Mouse (Mus musculus): ENCODE results near the gene Sat2. TPM values are rescaled to one million over a fixed set of nuclear protein-coding genes. Genes with fewer than 3 reads are reported as not detected.

The Sat2 gene
- polyA plus RNA-seq, 1 experiment from 2014 or later: 16.2 TPM

DNA sequence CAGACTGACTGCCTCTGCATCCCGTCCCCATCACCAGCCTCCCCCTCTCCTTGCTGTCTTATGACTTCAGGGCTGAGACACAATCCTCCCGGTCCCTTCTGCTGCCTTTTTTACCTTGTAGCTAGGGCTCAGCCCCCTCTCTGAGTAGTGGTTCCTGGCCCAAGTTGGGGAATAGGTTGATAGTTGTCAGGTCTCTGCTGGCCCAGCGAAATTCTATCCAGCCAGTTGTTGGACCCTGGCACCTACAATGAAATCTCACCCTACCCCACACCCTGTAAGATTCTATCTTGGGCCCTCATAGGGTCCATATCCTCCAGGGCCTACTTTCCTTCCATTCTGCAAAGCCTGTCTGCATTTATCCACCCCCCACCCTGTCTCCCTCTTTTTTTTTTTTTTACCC lies 30.4 kb upstream of the Sat2 start:
- WGBS: 84% methylated on average over 3 of the region's 3 CpGs
- H3K4me2 ChIP-seq (ENCODE audit: low read depth, severe bottlenecking): no peak overlapping the region
- peaks cover 39% of the 10 kb centered on the region for H3K36me3 ChIP-seq (ENCODE audit: control insufficient read depth, insufficient read depth, low read length)
- no peak overlapping the region for H3K9ac ChIP-seq (ENCODE audit: low read length)
- no peaks in the 10 kb centered on the region for H3K4me1 ChIP-seq (ENCODE audit: control insufficient read depth, insufficient read depth, low read length)
- ATAC-seq (ENCODE audit: insufficient number of reproducible peaks, low FRiP score, low TSS enrichment, low read depth): no peak
- H3K4me3 ChIP-seq (ENCODE audit: low read depth, low read length): no peak overlapping the region
- no peaks in the 10 kb centered on the region for H3K9me3 ChIP-seq (ENCODE audit: control insufficient read depth, low read length)
- H3K27ac ChIP-seq (replicated peaks; ENCODE audit: low read depth, low read length): no peak overlapping the region
- no peaks in the 10 kb centered on the region for H3K27me3 ChIP-seq (ENCODE audit: control insufficient read depth, insufficient read depth, low read length)
- no peak for DNase-seq (ENCODE audit: low spot score)

DNA sequence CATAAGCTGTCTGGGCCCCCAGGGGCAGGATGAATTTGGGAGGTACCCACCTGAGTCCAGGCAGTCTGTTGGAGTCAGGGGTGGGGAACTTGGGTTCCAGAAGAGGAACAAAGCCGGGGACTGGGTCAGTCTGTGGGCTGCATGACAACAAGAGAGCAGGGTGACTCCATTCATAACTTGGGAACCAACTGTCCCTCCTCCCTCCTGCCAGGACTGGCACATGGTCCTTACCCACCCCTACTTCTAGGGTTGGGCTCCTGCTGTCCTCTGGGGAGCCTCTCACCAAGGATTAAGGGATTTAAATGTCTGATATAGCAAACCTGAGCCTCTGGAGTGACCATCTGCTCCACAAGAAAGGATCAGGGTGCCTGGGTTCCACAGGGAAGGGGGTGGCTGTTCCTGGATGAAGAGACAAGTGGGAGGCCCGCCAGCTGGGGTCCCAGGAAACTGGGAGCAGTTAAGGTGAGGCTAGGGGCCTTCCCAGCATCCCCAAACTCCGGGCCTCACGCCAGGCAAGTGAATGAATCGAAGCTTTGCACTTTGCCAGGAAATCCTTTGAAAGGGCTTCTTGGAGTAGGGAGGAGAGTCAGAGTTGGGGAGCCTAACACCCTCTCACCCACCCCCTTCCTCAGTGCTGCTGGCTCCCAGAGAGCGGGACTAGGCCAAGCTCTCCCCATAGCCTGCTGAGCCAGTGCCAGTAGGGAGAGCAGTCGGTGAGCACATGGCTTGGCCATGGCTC lies 29.8 kb upstream of the Sat2 start:
- no peak overlapping the region for H3K4me3 ChIP-seq (ENCODE audit: low read depth, low read length)
- H3K27ac ChIP-seq (replicated peaks; ENCODE audit: low read depth, low read length): no peak overlapping the region
- DNase-seq (ENCODE audit: low spot score): no peak
- WGBS: 87% methylated on average over 7 of the region's 7 CpGs
- H3K4me1 ChIP-seq (ENCODE audit: control insufficient read depth, insufficient read depth, low read length): no peaks in the 10 kb centered on the region
- no peak for ATAC-seq (ENCODE audit: insufficient number of reproducible peaks, low FRiP score, low TSS enrichment, low read depth)
- no peaks in the 10 kb centered on the region for H3K27me3 ChIP-seq (ENCODE audit: control insufficient read depth, insufficient read depth, low read length)
- no peak overlapping the region for H3K4me2 ChIP-seq (ENCODE audit: low read depth, severe bottlenecking)
- no peaks in the 10 kb centered on the region for H3K9me3 ChIP-seq (ENCODE audit: control insufficient read depth, low read length)
- peaks cover 39% of the 10 kb centered on the region for H3K36me3 ChIP-seq (ENCODE audit: control insufficient read depth, insufficient read depth, low read length)
- H3K9ac ChIP-seq (ENCODE audit: low read length): no peak overlapping the region

DNA sequence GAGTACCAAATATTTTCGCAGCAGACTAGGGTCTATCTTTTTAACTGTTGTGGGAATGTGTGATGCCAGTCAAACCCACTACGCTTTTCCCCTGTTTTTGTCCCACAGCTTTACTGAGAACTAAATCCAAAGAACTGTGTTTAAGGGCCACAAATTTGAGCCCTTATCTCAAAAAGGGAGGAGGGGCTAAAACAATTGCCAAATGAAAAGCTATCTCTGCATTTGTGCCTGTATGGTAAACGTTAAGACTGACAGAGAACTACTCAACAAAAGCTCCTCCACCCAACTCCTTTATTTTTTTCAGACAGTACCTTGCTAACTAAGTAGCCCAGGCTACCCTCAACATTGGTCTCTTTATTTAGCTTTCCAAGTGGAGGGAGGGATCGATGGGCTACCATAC lies 29.0 kb upstream of the Sat2 start:
- no peak for ATAC-seq (ENCODE audit: insufficient number of reproducible peaks, low FRiP score, low TSS enrichment, low read depth)
- no peaks in the 10 kb centered on the region for H3K4me1 ChIP-seq (ENCODE audit: control insufficient read depth, insufficient read depth, low read length)

DNA sequence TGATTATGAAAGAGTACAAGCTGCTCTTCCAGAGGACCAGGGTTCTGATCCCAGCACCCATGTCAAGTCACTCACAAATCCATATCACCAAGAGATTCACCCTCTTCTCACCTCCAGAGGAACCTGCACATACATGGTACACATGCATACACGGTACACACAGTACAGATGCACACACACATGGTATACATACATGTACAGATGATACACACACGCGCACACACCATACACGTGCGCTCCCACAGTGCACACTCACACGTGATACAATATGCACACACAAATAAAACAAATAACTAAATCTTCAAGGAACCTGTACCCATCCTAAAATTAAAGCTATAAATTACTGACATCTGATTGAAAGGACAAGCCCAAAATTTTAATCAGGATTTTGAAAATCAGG lies 27.0 kb upstream of the Sat2 start:
- Histone ChIP-seq H3K27ac (replicated peaks; ENCODE audit: low read depth, low read length) (no peak overlapping the region), H3K4me2 (ENCODE audit: low read depth, severe bottlenecking) (no peak overlapping the region), H3K9me3 (ENCODE audit: control insufficient read depth, low read length) (no peaks in the 10 kb centered on the region), H3K9ac (ENCODE audit: low read length) (no peak overlapping the region), H3K4me1 (ENCODE audit: control insufficient read depth, insufficient read depth, low read length) (peaks cover 6% of the 10 kb centered on the region), H3K4me3 (ENCODE audit: low read depth, low read length) (no peak overlapping the region), H3K36me3 (ENCODE audit: control insufficient read depth, insufficient read depth, low read length) (peaks cover 22% of the 10 kb centered on the region), H3K27me3 (ENCODE audit: control insufficient read depth, insufficient read depth, low read length) (no peaks in the 10 kb centered on the region)
- 98% methylated on average over 6 of the region's 6 CpGs for WGBS
- no peak for DNase-seq (ENCODE audit: low spot score)
- no peak for ATAC-seq (ENCODE audit: insufficient number of reproducible peaks, low FRiP score, low TSS enrichment, low read depth)

More for the DNA sequence above, 29.0 kb upstream of the Sat2 start:
- Histone ChIP-seq H3K4me2 (ENCODE audit: low read depth, severe bottlenecking) (no peak overlapping the region), H3K36me3 (ENCODE audit: control insufficient read depth, insufficient read depth, low read length) (peaks cover 39% of the 10 kb centered on the region), H3K27me3 (ENCODE audit: control insufficient read depth, insufficient read depth, low read length) (no peaks in the 10 kb centered on the region), H3K4me3 (ENCODE audit: low read depth, low read length) (no peak overlapping the region), H3K27ac (replicated peaks; ENCODE audit: low read depth, low read length) (no peak overlapping the region), H3K9ac (ENCODE audit: low read length) (no peak overlapping the region), H3K9me3 (ENCODE audit: control insufficient read depth, low read length) (no peaks in the 10 kb centered on the region)
- 90% methylated on average over 4 of the region's 4 CpGs for WGBS
- no peak for DNase-seq (ENCODE audit: low spot score)

DNA sequence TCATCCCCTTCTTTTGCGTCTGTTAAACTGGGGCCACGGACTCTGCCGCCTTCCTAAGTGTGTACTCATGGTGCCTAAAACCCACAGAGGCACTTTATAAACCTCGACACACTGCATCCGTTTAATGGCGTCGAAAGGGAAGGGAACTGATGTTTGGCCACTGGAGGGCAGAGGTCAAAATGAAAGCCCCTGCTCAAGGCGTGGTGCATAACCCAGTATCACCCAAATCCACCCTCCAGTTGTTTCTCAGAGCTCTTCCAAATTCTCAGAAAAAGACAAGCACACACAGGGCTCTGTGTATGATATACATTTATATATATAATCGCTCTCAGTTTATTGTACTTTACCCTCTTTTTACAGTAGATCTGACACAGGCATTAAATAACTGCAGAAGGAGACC lies 22.4 kb upstream of the Sat2 start:
- Histone ChIP-seq H3K27ac (replicated peaks; ENCODE audit: low read depth, low read length) (no peak overlapping the region), H3K4me3 (ENCODE audit: low read depth, low read length) (no peak overlapping the region), H3K9ac (ENCODE audit: low read length) (no peak overlapping the region), H3K4me2 (ENCODE audit: low read depth, severe bottlenecking) (peak overlapping the region; percentile 31; the same call in 1 of the 2 replicates), H3K36me3 (ENCODE audit: control insufficient read depth, insufficient read depth, low read length) (no peaks in the 10 kb centered on the region), H3K9me3 (ENCODE audit: control insufficient read depth, low read length) (no peaks in the 10 kb centered on the region), H3K4me1 (ENCODE audit: control insufficient read depth, insufficient read depth, low read length) (peaks cover 17% of the 10 kb centered on the region), H3K27me3 (ENCODE audit: control insufficient read depth, insufficient read depth, low read length) (peaks cover 3% of the 10 kb centered on the region; the same call in 1 of the 2 replicates)
- no peak for ATAC-seq (ENCODE audit: insufficient number of reproducible peaks, low FRiP score, low TSS enrichment, low read depth)
- DNase-seq (ENCODE audit: low spot score): no peak
- WGBS: 9% methylated on average over 9 of the region's 9 CpGs

DNA sequence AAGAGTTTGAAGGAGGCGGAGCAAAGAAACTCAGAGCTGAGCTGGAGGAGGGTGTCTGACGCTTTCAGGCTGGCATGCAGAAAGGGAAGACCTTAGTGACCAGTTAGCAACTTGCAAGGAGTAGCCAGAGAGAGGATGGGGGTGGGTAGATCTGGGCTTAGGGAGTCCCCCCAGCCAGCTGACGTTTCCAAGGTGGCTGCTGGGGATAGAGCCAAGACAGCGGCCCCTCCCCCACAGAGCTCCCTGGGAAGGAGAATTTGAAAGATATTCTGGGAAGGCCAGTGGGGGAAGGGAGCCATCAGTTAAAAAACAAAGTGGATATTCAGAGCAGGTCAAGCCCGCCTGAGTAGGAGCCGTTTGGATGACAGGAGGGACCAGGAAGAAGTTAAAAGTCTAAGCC lies 21.7 kb upstream of the Sat2 start:
- H3K9me3 ChIP-seq (ENCODE audit: control insufficient read depth, low read length): no peaks in the 10 kb centered on the region
- H3K27me3 ChIP-seq (ENCODE audit: control insufficient read depth, insufficient read depth, low read length): peaks cover 7% of the 10 kb centered on the region; the same call in 1 of the 2 replicates
- DNase-seq (ENCODE audit: low spot score): peak; percentile 63
- no peak overlapping the region for H3K27ac ChIP-seq (replicated peaks; ENCODE audit: low read depth, low read length)
- no peak for ATAC-seq (ENCODE audit: insufficient number of reproducible peaks, low FRiP score, low TSS enrichment, low read depth)
- WGBS: 16% methylated on average over 6 of the region's 6 CpGs
- no peaks in the 10 kb centered on the region for H3K36me3 ChIP-seq (ENCODE audit: control insufficient read depth, insufficient read depth, low read length)
- H3K4me1 ChIP-seq (ENCODE audit: control insufficient read depth, insufficient read depth, low read length): peaks cover 23% of the 10 kb centered on the region
- H3K9ac ChIP-seq (ENCODE audit: low read length): peak overlapping the region; percentile 30; the same call in 1 of the 2 replicates
- H3K4me3 ChIP-seq (ENCODE audit: low read depth, low read length): no peak overlapping the region
- peak overlapping the region; percentile 31; the same call in 1 of the 2 replicates for H3K4me2 ChIP-seq (ENCODE audit: low read depth, severe bottlenecking)

DNA sequence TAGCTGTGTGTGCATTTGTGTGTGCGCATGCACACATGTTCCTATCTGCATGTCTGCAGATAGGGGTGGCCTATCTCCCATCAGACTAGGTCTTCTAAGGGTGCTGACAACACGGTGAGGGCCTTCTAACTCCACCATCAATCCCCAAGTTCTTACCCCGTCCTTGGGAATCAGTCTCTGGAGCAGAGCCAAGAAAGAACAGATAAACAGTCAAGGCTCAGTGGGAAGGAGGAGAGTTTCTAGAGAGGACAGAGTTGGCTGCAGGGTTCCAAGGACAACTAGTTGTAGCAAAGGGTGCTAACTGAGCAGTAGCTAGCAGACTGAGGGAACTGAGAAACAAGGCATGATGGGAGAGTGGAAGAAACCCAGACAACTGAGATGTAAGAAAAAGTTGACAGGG lies 20.1 kb upstream of the Sat2 start:
- no peak overlapping the region for H3K9ac ChIP-seq (ENCODE audit: low read length)
- peaks cover 11% of the 10 kb centered on the region; the same call in 1 of the 2 replicates for H3K27me3 ChIP-seq (ENCODE audit: control insufficient read depth, insufficient read depth, low read length)
- no peak overlapping the region for H3K4me3 ChIP-seq (ENCODE audit: low read depth, low read length)
- no peaks in the 10 kb centered on the region for H3K36me3 ChIP-seq (ENCODE audit: control insufficient read depth, insufficient read depth, low read length)
- 91% methylated on average over 3 of the region's 3 CpGs for WGBS
- peaks cover 23% of the 10 kb centered on the region for H3K4me1 ChIP-seq (ENCODE audit: control insufficient read depth, insufficient read depth, low read length)
- no peaks in the 10 kb centered on the region for H3K9me3 ChIP-seq (ENCODE audit: control insufficient read depth, low read length)
- ATAC-seq (ENCODE audit: insufficient number of reproducible peaks, low FRiP score, low TSS enrichment, low read depth) (no peak), DNase-seq (ENCODE audit: low spot score) (no peak)
- no peak overlapping the region for H3K27ac ChIP-seq (replicated peaks; ENCODE audit: low read depth, low read length)
- H3K4me2 ChIP-seq (ENCODE audit: low read depth, severe bottlenecking): no peak overlapping the region

DNA sequence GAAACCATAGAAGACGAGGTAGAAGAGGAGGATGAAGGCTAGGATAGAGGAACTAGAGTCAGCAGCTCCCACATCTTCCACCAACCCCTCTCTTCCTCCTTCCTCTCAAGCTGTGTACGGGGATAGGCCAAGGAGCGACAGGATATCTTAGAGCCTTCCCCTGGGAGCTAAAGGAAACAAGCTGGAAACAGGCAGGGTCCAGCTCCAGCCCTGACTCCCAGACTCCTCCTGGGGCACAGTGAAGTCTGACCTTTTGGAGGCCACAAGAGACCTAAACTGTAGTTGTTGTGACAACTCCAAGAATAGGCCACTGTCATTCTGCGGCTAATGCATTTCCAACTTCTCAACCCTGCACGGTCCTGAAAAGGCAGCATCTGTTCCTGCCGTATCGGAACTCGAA lies 18.3 kb upstream of the Sat2 start:
- Histone ChIP-seq H3K27ac (replicated peaks; ENCODE audit: low read depth, low read length) (no peak overlapping the region), H3K4me1 (ENCODE audit: control insufficient read depth, insufficient read depth, low read length) (peaks cover 23% of the 10 kb centered on the region), H3K9ac (ENCODE audit: low read length) (no peak overlapping the region), H3K4me2 (ENCODE audit: low read depth, severe bottlenecking) (no peak overlapping the region), H3K4me3 (ENCODE audit: low read depth, low read length) (no peak overlapping the region), H3K27me3 (ENCODE audit: control insufficient read depth, insufficient read depth, low read length) (peaks cover 11% of the 10 kb centered on the region; the same call in 1 of the 2 replicates), H3K36me3 (ENCODE audit: control insufficient read depth, insufficient read depth, low read length) (no peaks in the 10 kb centered on the region), H3K9me3 (ENCODE audit: control insufficient read depth, low read length) (no peaks in the 10 kb centered on the region)
- WGBS: 84% methylated on average over 8 of the region's 8 CpGs
- ATAC-seq (ENCODE audit: insufficient number of reproducible peaks, low FRiP score, low TSS enrichment, low read depth) (no peak), DNase-seq (ENCODE audit: low spot score) (no peak)
